Mouse (Mus musculus): Measurements from ENCODE around the gene Ccl22. TPM values are rescaled to one million over a fixed set of nuclear protein-coding genes. Genes with fewer than 3 reads are reported as not detected.

The Ccl22 gene
- total RNA-seq (2015; ENCODE audit: low replicate concordance) (0.72 TPM in 1 of 2 replicates, not detected in the other), total RNA-seq (2017; ENCODE audit: low replicate concordance) (2.3 TPM in 1 of 2 replicates, not detected in the other)

GRCm38 (mm10) chr8:94745476-94746184 is at the start of gene Ccl22:
Gene Ccl22, plus strand, starts transcription at chr8:94745590.
- no peak for ATAC-seq (replicated peaks; ENCODE audit: low FRiP score, poor library complexity, severe bottlenecking)

GRCm38 (mm10) chr8:94695994-94696384 is 49.4 kb upstream of the Ccl22 start, which contains the start of gene Pllp:
Gene Pllp, minus strand, starts transcription at chr8:94696278.
- ATAC-seq (replicated peaks; ENCODE audit: low FRiP score, poor library complexity, severe bottlenecking) = no peak; the same call in 1 of the 2 replicates

- ATAC-seq (replicated peaks; ENCODE audit: low FRiP score, poor library complexity, severe bottlenecking) = no peak
Measured at GRCm38 (mm10) chr8:94696566-94696965, 48.8 kb upstream of the Ccl22 start.

DNA sequence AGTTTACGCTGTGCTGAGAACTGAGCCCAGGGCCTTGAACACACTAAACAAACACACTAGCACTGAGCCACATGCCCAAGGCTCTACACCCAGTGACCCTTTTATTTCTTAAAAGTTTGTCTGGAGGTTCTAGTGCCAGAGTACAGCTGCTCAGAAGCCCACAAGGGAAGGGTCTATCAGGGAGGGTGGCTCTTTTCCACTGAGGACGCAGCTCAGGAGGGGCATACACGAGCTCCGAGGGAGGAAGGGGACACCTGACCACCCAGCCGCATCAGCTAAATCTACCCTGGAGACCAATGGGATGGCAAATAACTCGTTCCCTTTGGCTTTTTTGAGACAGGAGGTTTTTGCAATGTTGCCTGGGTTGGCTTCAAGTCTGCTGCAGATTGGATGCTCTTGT is 47.4 kb upstream of the Ccl22 start:
- no peak for ATAC-seq (replicated peaks; ENCODE audit: low FRiP score, poor library complexity, severe bottlenecking)

DNA sequence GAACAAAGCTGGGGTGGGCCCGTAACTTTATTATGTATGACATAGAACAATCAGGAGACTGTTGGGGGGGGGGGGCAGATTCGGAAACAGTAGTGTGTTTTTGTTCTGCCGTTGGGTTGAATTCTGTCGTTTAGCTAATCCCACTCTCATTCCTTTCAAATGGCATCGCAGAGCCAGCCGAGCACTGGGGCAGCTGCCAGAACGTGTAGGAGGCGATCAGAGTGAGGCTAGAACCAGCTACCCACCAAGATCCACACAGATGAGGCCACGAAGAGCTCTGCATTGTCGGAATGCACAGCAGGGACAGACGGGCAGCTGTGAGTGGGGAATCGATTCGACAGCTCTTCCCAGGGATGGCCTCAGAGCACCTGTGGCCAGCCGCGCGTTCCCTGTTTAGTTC is 46.0 kb upstream of the Ccl22 start:
- ATAC-seq (replicated peaks; ENCODE audit: low FRiP score, poor library complexity, severe bottlenecking) = no peak

GRCm38 (mm10) chr8:94700421-94700935 is 44.9 kb upstream of the Ccl22 start:
- ATAC-seq (replicated peaks; ENCODE audit: low FRiP score, poor library complexity, severe bottlenecking) = no peak

DNA sequence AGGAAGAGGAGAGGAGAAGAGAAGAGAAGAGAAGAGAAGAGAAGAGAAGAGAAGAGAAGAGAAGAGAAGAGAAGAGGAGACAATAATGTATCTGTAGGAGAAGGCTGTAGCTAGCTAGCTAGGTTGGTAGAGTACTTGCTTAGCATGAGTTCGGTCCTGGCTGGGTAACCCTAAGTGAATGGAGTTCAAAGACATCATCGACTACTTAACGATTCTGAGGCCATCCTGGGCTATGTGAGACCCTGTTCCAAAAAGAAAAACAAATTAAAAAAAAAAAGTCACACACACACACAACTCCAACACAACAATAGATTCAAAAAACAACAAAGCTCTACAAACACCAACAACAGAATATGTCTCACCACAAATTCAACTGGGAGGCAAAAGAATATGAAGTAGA is 43.2 kb upstream of the Ccl22 start:
- no peak for ATAC-seq (replicated peaks; ENCODE audit: low FRiP score, poor library complexity, severe bottlenecking)

GRCm38 (mm10) chr8:94702844-94703813 is 42.3 kb upstream of the Ccl22 start:
- peak; percentile 76 for ATAC-seq (replicated peaks; ENCODE audit: low FRiP score, poor library complexity, severe bottlenecking)

- peak; percentile 66 for ATAC-seq (replicated peaks; ENCODE audit: low FRiP score, poor library complexity, severe bottlenecking)
Measured at GRCm38 (mm10) chr8:94703972-94704668, 41.3 kb upstream of the Ccl22 start.

DNA sequence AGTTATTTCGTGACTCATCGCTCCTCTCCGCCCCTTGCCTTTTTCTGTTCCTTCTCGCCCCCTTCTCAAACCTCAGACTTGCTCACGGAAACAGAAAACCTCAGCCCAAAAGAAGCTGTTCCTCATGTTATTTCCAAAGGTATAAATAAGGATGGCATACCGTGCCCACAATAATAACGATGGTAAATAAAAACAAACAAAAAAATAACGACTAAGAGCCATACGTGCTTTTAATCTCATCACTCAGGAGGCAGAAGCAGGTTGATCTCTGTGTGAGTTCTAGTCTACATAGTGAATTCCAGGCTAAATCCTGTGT is 40.8 kb upstream of the Ccl22 start:
- ATAC-seq (replicated peaks; ENCODE audit: low FRiP score, poor library complexity, severe bottlenecking) = no peak

- ATAC-seq (replicated peaks; ENCODE audit: low FRiP score, poor library complexity, severe bottlenecking) = no peak
Measured at GRCm38 (mm10) chr8:94705581-94706245, 39.7 kb upstream of the Ccl22 start.

DNA sequence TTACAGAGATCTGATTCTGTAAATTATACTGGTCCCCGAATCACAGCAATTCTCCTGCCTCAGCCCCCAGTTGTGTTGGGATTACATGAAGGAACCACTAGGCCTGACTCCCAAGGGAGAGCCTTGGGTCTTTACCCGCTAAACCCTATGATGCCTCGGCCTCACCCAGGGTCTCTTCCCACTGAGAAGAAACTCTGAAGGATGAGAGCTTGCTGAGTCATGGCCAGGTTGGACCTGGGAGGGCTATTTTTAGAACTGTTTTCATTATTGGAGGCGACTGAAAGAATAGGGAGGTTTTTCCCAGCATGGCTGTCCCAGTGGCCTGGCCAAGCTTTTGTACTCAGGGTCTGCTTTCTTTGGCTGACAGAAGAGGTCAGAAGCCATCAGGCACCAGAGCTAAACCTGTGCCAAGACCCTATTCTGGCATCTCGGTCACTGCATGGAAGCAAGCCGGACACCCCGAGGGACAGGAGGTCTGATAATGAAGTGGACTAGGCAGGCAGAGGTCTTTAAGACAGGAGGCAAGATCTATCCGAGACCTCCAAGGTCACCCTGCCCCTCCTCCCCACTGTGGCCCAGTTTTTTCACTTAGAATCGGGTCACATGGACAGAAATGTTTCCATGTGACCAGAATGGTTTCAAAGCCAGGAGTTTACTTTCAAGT is 38.5 kb upstream of the Ccl22 start:
- ATAC-seq (replicated peaks; ENCODE audit: low FRiP score, poor library complexity, severe bottlenecking) = no peak

GRCm38 (mm10) chr8:94710336-94710735 is 35.1 kb upstream of the Ccl22 start:
- ATAC-seq (replicated peaks; ENCODE audit: low FRiP score, poor library complexity, severe bottlenecking) = no peak

- ATAC-seq (replicated peaks; ENCODE audit: low FRiP score, poor library complexity, severe bottlenecking) = no peak
Measured at GRCm38 (mm10) chr8:94711160-94711718, 34.2 kb upstream of the Ccl22 start.

DNA sequence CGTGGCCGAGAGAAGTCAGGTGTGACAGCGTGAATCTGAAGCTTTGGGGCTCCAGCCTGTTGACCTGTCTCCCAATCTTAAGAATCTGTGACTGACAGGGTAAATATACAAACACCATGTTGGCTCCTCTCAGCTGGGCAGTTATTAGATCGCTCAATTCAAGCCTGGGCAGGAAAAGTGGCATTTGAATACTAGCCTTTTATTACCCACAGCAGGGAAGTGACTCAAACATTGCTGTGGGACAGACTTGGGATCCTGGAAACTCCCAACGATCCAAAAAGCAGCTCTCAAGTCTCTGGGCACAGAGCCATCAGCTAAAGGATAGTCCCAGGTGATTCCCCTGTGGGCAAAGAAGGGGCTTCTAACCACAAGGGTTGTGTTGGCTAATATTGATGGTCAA is 30.8 kb upstream of the Ccl22 start:
- ATAC-seq (replicated peaks; ENCODE audit: low FRiP score, poor library complexity, severe bottlenecking) = no peak

DNA sequence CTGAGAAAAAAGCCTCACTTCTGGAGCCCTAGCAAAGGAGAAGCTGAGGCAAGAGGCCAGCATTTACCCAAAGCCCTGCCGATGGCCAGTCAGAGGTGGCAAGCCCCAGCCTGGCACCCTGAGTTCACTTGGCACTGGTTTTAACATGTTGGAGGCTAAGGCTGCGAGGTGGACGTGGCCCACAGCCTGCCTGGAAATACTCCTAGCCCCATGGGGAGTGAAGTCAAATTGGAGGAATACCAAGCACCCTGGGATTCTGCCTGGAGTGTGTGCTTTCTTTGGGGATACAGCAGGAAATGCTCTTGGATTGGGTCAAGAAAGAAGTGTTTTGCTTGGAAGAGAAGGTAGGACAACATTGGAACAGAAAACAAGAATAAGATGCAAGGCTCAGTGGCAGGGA is 29.5 kb upstream of the Ccl22 start:
- no peak for ATAC-seq (replicated peaks; ENCODE audit: low FRiP score, poor library complexity, severe bottlenecking)

GRCm38 (mm10) chr8:94716841-94717240 is 28.5 kb upstream of the Ccl22 start:
- no peak for ATAC-seq (replicated peaks; ENCODE audit: low FRiP score, poor library complexity, severe bottlenecking)

- no peak for ATAC-seq (replicated peaks; ENCODE audit: low FRiP score, poor library complexity, severe bottlenecking)
Measured at GRCm38 (mm10) chr8:94725998-94726397, 19.4 kb upstream of the Ccl22 start.

- ATAC-seq (replicated peaks; ENCODE audit: low FRiP score, poor library complexity, severe bottlenecking) = peak; percentile 60
Measured at GRCm38 (mm10) chr8:94729301-94729700, 16.1 kb upstream of the Ccl22 start.
